Mouse (Mus musculus) MEL (cell line): ENCODE data around the gene C2cd4a. TPM values are rescaled to one million over a fixed set of nuclear protein-coding genes. Genes with fewer than 3 reads are reported as not detected.

Source experiments
- DNase-seq: peaks from one replicate; pipeline ENCODE4 v3.0.0; 2011; ENCODE audit warnings: low read depth, low spot score
- H3K27ac ChIP-seq: 2 replicates; pipeline ENCODE4 v1.5.1; 2012; ENCODE audit warnings: low read depth, mild to moderate bottlenecking, control low read depth, low read length, moderate library complexity; ENCODE audit not compliant: control insufficient read depth
- H3K27me3 ChIP-seq, 2 experiments: fragments of 150-350 bp in 1 of 2; sonication (generic) in 1 of 2; 2 replicates each; pipeline ENCODE4 v1.6.1; 2012; ENCODE audit warnings: low read length in 2 of 2, mild to moderate bottlenecking in 2 of 2, improper control_type of control experiment in 1 of 2, moderate library complexity in 1 of 2; ENCODE audit not compliant: insufficient read depth in 2 of 2, control insufficient read depth in 1 of 2
- H3K36me3 ChIP-seq, 2 experiments: 2 replicates each; pipeline ENCODE4 v1.6.1; 2012 to 2014; ENCODE audit warnings: low read length in 2 of 2, improper control_type of control experiment in 1 of 2, inconsistent platforms in 1 of 2, mild to moderate bottlenecking in 1 of 2; ENCODE audit not compliant: insufficient read depth in 2 of 2, control insufficient read depth in 1 of 2
- H3K4me1 ChIP-seq, 2 experiments: fragments of 150-350 bp in 1 of 2; sonication (generic) in 1 of 2; 2 replicates each; pipeline ENCODE4 v1.6.1; 2012; ENCODE audit warnings: low read length in 2 of 2, improper control_type of control experiment in 1 of 2, mild to moderate bottlenecking in 1 of 2; ENCODE audit not compliant: insufficient read depth in 2 of 2, control insufficient read depth in 1 of 2
- H3K4me3 ChIP-seq, 2 experiments: fragments of 150-350 bp in 1 of 2; sonication (generic) in 1 of 2; 2 replicates each; pipeline ENCODE4 v1.5.1; 2012; ENCODE audit warnings: low read depth in 2 of 2, low read length in 2 of 2, mild to moderate bottlenecking in 2 of 2, moderate library complexity in 2 of 2, control low read depth in 1 of 2, improper control_type of control experiment in 1 of 2; ENCODE audit not compliant: control insufficient read depth in 1 of 2, insufficient read depth in 1 of 2
- H3K79me2 ChIP-seq: 2 replicates; pipeline ENCODE4 v1.6.1; 2012; ENCODE audit warnings: mild to moderate bottlenecking, low read length, moderate library complexity; ENCODE audit not compliant: control insufficient read depth, poor library complexity, insufficient read depth
- H3K9ac ChIP-seq: 2 replicates; pipeline ENCODE4 v1.6.1; 2012; ENCODE audit warnings: low read depth, mild to moderate bottlenecking, control low read depth, low read length, moderate library complexity; ENCODE audit not compliant: control insufficient read depth, poor library complexity, severe bottlenecking
- H3K9me3 ChIP-seq: fragments of 150-350 bp; sonication (generic); replicated peaks from 2 replicates; pipeline ENCODE4 v1.6.1; 2012; ENCODE audit warnings: mild to moderate bottlenecking, low read length, improper control_type of control experiment, moderate library complexity; ENCODE audit not compliant: insufficient read depth
- BHLHE40 ChIP-seq: IDR thresholded peaks from 2 replicates; pipeline ENCODE4 v1.6.1; 2012; ENCODE audit warnings: low read depth, mild to moderate bottlenecking, inconsistent platforms, low read length, improper control_type of control experiment, borderline replicate concordance
- CHD1 ChIP-seq: IDR thresholded peaks from 2 replicates; pipeline ENCODE4 v1.6.1; 2012; ENCODE audit warnings: low read depth, mild to moderate bottlenecking, inconsistent platforms, low read length, improper control_type of control experiment
- CHD2 ChIP-seq: IDR thresholded peaks from 2 replicates; pipeline ENCODE4 v1.6.1; 2011; ENCODE audit warnings: low read length, improper control_type of control experiment
- CTCF ChIP-seq, 3 experiments: IDR thresholded peaks in 2 of 3; conservative IDR thresholded peaks in 1 of 3; 2 replicates each; pipeline ENCODE4 v1.5.1; 2011 to 2012; ENCODE audit warnings: low read length in 3 of 3, low read depth in 2 of 3, mild to moderate bottlenecking in 2 of 3, improper control_type of control experiment in 1 of 3, inconsistent platforms in 1 of 3, mixed read lengths in 1 of 3, moderate library complexity in 1 of 3; ENCODE audit not compliant: control insufficient read depth in 1 of 3, insufficient read depth in 1 of 3, poor library complexity in 1 of 3, severe bottlenecking in 1 of 3
- E2F4 ChIP-seq: IDR thresholded peaks from 2 replicates; pipeline ENCODE4 v1.6.1; 2011; ENCODE audit warnings: low read depth, low read length, improper control_type of control experiment, borderline replicate concordance
- ELF1 ChIP-seq: IDR thresholded peaks from 2 replicates; pipeline ENCODE4 v1.6.1; 2014; ENCODE audit warnings: low read depth, mild to moderate bottlenecking, inconsistent platforms, low read length, improper control_type of control experiment, moderate library complexity
- EP300 ChIP-seq, 2 experiments: IDR thresholded peaks; 2 replicates each; pipeline ENCODE4 v1.6.1; 2011; ENCODE audit warnings: improper control_type of control experiment in 2 of 2, low read length in 2 of 2, low read depth in 1 of 2, mild to moderate bottlenecking in 1 of 2
- ETS1 ChIP-seq: IDR thresholded peaks from 2 replicates; pipeline ENCODE4 v1.6.1; 2012; ENCODE audit warnings: low read depth, mild to moderate bottlenecking, inconsistent platforms, low read length, improper control_type of control experiment, moderate library complexity
- GABPA ChIP-seq: IDR thresholded peaks from 2 replicates; pipeline ENCODE4 v1.6.1; 2012; ENCODE audit warnings: low read depth, mild to moderate bottlenecking, inconsistent platforms, low read length, improper control_type of control experiment, moderate library complexity
- JUND ChIP-seq: IDR thresholded peaks from 2 replicates; pipeline ENCODE4 v1.6.1; 2011; ENCODE audit warnings: low read depth, mild to moderate bottlenecking, improper control_type of control experiment, low read length
- KAT2A ChIP-seq: conservative IDR thresholded peaks from 2 replicates; pipeline ENCODE4 v1.6.1; 2012; ENCODE audit warnings: low read depth, low read length, improper control_type of control experiment, inconsistent platforms
- MAFK ChIP-seq: IDR thresholded peaks from 2 replicates; pipeline ENCODE4 v1.6.1; 2011; ENCODE audit warnings: low read depth, mild to moderate bottlenecking, low read length, improper control_type of control experiment, borderline replicate concordance
- MAX ChIP-seq: IDR thresholded peaks from 2 replicates; pipeline ENCODE4 v1.6.1; 2011; ENCODE audit warnings: low read length, improper control_type of control experiment
- MAZ ChIP-seq: IDR thresholded peaks from 2 replicates; pipeline ENCODE4 v1.6.1; 2012; ENCODE audit warnings: low read depth, mild to moderate bottlenecking, inconsistent platforms, low read length, improper control_type of control experiment
- MXI1 ChIP-seq: IDR thresholded peaks from 2 replicates; pipeline ENCODE4 v1.6.1; 2011; ENCODE audit warnings: mild to moderate bottlenecking, low read depth, low read length, improper control_type of control experiment
- MYC ChIP-seq: IDR thresholded peaks from 2 replicates; pipeline ENCODE4 v1.6.1; 2011; ENCODE audit warnings: low read depth, mild to moderate bottlenecking, low read length, improper control_type of control experiment, moderate library complexity
- NELFE ChIP-seq: IDR thresholded peaks from 2 replicates; pipeline ENCODE4 v1.6.1; 2011; ENCODE audit warnings: low read depth, low read length, improper control_type of control experiment
- POLR2A ChIP-seq, 2 experiments: IDR thresholded peaks; 2 replicates each; pipeline ENCODE4 v1.6.1; 2011 to 2012; ENCODE audit warnings: low read length in 2 of 2, mild to moderate bottlenecking in 2 of 2, control low read depth in 1 of 2, improper control_type of control experiment in 1 of 2, low read depth in 1 of 2, moderate library complexity in 1 of 2; ENCODE audit not compliant: control insufficient read depth in 1 of 2, insufficient read depth in 1 of 2, poor library complexity in 1 of 2
- POLR2AphosphoS5 ChIP-seq: IDR thresholded peaks from 2 replicates; pipeline ENCODE4 v1.6.1; 2012; ENCODE audit warnings: low read depth, borderline replicate concordance, mild to moderate bottlenecking, inconsistent platforms, low read length, moderate library complexity, mixed read lengths
- RCOR1 ChIP-seq: IDR thresholded peaks from 2 replicates; pipeline ENCODE4 v1.6.1; 2012; ENCODE audit warnings: low read depth, mild to moderate bottlenecking, inconsistent platforms, low read length, improper control_type of control experiment
- SIN3A ChIP-seq: IDR thresholded peaks from 2 replicates; pipeline ENCODE4 v1.6.1; 2012; ENCODE audit warnings: low read length, improper control_type of control experiment, inconsistent platforms
- SMC3 ChIP-seq: IDR thresholded peaks from 2 replicates; pipeline ENCODE4 v1.6.1; 2011; ENCODE audit warnings: low read depth, low read length, improper control_type of control experiment
- TAL1 ChIP-seq: IDR thresholded peaks from 2 replicates; pipeline ENCODE4 v1.6.1; 2012; ENCODE audit warnings: mild to moderate bottlenecking, inconsistent platforms, low read length, moderate library complexity, mixed read lengths
- TBP ChIP-seq: IDR thresholded peaks from 2 replicates; pipeline ENCODE4 v1.8.0; 2011; ENCODE audit warnings: low read depth, low read length, improper control_type of control experiment
- TCF12 ChIP-seq: IDR thresholded peaks from 2 replicates; pipeline ENCODE4 v1.6.1; 2014; ENCODE audit warnings: low read depth, mild to moderate bottlenecking, inconsistent platforms, low read length, improper control_type of control experiment, moderate library complexity
- USF2 ChIP-seq, 2 experiments: IDR thresholded peaks; 2 replicates each; pipeline ENCODE4 v1.6.1; 2011 to 2012; ENCODE audit warnings: improper control_type of control experiment in 2 of 2, low read length in 2 of 2, borderline replicate concordance in 1 of 2, inconsistent platforms in 1 of 2, low read depth in 1 of 2, mild to moderate bottlenecking in 1 of 2; ENCODE audit not compliant: insufficient read depth in 1 of 2
- ZC3H11A ChIP-seq: IDR thresholded peaks from 2 replicates; pipeline ENCODE4 v1.6.1; 2012; ENCODE audit warnings: low read depth, mild to moderate bottlenecking, inconsistent platforms, low read length, improper control_type of control experiment
- ZKSCAN1 ChIP-seq: IDR thresholded peaks from 2 replicates; pipeline ENCODE4 v1.6.1; 2012; ENCODE audit warnings: low read depth, mild to moderate bottlenecking, inconsistent platforms, low read length, improper control_type of control experiment, moderate library complexity
- polyA plus RNA-seq, 2 experiments: library from polyadenylated mRNA; stranded (reverse) in 1 of 2; unstranded in 1 of 2; fragments of >175 nt in 1 of 2; fragments of >200 nt in 1 of 2; gene quantifications; 2 replicates each; pipeline versions ENCODE4 v1.2.1 to v1.2.4; 2012; ENCODE audit warnings: low replicate concordance in 2 of 2, low read depth in 1 of 2; ENCODE audit not compliant: insufficient read length in 2 of 2, insufficient read depth in 1 of 2, missing spikeins in 1 of 2
- total RNA-seq: library from RNA; depleted of rRNA; stranded (reverse); fragments of 300-350 nt; gene quantifications from 2 replicates; pipeline ENCODE4 v1.2.3, GENCODE M21; 2012; rRNA removed

C2cd4a gene
- not detected in 2 replicates for total RNA-seq
- polyA plus RNA-seq: not detected

DNA sequence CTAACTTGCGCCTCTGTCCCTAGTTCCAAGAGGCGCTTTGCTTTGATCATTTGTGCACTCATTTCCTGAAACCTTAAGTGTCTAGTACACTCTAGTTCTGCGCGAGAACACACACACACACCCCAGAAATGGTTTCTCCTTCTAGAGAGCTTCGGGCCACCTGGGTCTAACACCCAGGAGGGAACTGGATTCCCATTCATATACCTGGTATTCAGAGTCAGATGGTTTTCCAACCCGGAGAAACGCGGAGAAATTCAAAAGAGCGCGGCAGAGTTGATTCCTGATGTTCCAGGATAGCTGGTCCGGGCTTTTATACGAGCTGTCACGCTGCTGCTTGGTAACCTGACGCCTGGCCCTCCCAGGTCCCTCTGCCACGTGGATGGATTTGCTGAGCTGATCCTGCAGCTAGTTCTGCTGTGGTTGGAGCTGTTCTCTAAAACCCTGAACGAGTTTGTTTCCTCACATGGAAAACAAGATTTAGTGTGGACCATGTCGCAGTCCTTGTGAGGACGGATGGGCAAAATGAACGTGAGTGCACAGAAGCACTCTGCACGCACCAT, at the start of gene C2cd4a:
TSS of gene C2cd4a (minus strand) at position 285 of the 560 bp plus-strand sequence.
- no peak for TF ChIP-seq CHD2
- TF ChIP-seq TBP: no peak
- no peak for TF ChIP-seq CTCF (IDR thresholded peaks at IDR 0.05 in 2 of 3, conservative IDR thresholded peaks at IDR 0.05 in 1 of 3; ENCODE audit: control insufficient read depth in 1 of 3, insufficient read depth in 1 of 3, low read depth in 2 of 3, low read length in 3 of 3, poor library complexity in 1 of 3, severe bottlenecking in 1 of 3)
- TF ChIP-seq JUND: no peak
- no peak for TF ChIP-seq USF2 (IDR thresholded peaks at IDR 0.05; ENCODE audit: borderline replicate concordance in 1 of 2, insufficient read depth in 1 of 2, low read depth in 1 of 2, low read length in 2 of 2)
- no peak for TF ChIP-seq POLR2A (IDR thresholded peaks at IDR 0.05; ENCODE audit: control insufficient read depth in 1 of 2, insufficient read depth in 1 of 2, low read depth in 1 of 2, low read length in 2 of 2, poor library complexity in 1 of 2)
- Histone ChIP-seq H3K9ac (no peak within 1 kb of the TSS), H3K36me3 (no peaks in the 10 kb centered on the region), H3K79me2 (no peaks in the 10 kb centered on the region), H3K4me3 (no peak within 1 kb of the TSS), H3K9me3 (no peaks in the 10 kb centered on the region), H3K4me1 (no peaks in the 10 kb centered on the region), H3K27ac (no peak within 1 kb of the TSS), H3K27me3 (no peaks in the 10 kb centered on the region)
- DNase-seq: no peak

DNA sequence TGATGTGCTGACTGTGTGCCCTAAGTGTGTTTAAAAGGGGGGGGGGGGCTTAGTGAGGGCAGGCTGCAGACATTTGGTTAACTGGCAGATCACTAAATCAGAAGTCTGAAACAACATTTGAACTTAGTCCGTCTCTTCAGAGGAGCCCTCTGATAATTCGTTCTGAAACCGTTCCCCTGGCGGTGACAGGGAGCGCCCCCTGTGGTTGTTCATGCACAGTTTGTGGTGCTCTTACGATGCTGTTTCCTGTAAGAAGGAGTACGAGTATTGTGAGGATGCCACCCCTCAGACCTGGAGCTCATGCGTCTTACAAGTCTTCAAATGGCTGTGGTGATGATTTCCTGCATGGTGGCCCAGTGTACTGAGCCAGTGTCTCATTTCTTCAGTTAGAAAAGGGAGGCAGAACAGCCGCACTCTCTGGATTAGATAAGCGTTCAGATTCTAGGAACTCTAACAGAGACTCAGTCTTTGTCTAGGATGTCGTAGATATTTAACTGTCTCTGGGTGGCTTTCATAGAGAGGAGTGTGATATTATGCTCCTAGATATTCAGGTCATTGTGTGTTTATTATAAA, 46.2 kb upstream of the C2cd4a start:
- Histone ChIP-seq H3K4me1 (peaks cover 27 to 34% of the 10 kb centered on the region in 2 experiments), H3K9me3 (no peaks in the 10 kb centered on the region), H3K27ac (peak overlapping the region; percentile 99), H3K27me3 (no peaks in the 10 kb centered on the region), H3K79me2 (no peaks in the 10 kb centered on the region), H3K4me3 (peak overlapping the region; percentile 39 to 49), H3K36me3 (peaks cover 0 to 44% of the 10 kb centered on the region in 2 experiments; a peak in 3 of 4 replicates), H3K9ac (peak overlapping the region; percentile 75)
- DNase-seq: peak; percentile 88
- TF ChIP-seq GABPA (no peak), ZKSCAN1 (no peak), SMC3 (no peak), ETS1 (peak; percentile 72), CTCF (IDR thresholded peaks at IDR 0.05 in 2 of 3, conservative IDR thresholded peaks at IDR 0.05 in 1 of 3; ENCODE audit: control insufficient read depth in 1 of 3, insufficient read depth in 1 of 3, low read depth in 2 of 3, low read length in 3 of 3, poor library complexity in 1 of 3, severe bottlenecking in 1 of 3) (peak; percentile 50 to 75 (median 66); a peak in 5 of 6 replicates), CHD2 (no peak), SIN3A (peak; percentile 77), MAFK (no peak), TBP (peak; percentile 88; the same call in 1 of the 2 replicates), KAT2A (no peak), TCF12 (peak; percentile 69; the same call in 1 of the 2 replicates), CHD1 (no peak), JUND (no peak), MAZ (no peak), MAX (peak; percentile 31; the same call in 1 of the 2 replicates), MYC (no peak; the same call in 1 of the 2 replicates), TAL1 (peak; percentile 77), EP300 (IDR thresholded peaks at IDR 0.05; ENCODE audit: low read depth in 1 of 2, low read length in 2 of 2) (peak; percentile 82 to 95; a peak in 3 of 4 replicates), ZC3H11A (no peak), POLR2A (IDR thresholded peaks at IDR 0.05; ENCODE audit: control insufficient read depth in 1 of 2, insufficient read depth in 1 of 2, low read depth in 1 of 2, low read length in 2 of 2, poor library complexity in 1 of 2) (peak in 1 of 2 experiments; percentile 45; a peak in 1 of 4 replicates), POLR2AphosphoS5 (no peak), NELFE (no peak), ELF1 (no peak), MXI1 (no peak), BHLHE40 (0 out of 2 replicates have a peak, but pooled peaks have one; percentile 44), RCOR1 (peak; percentile 65), E2F4 (0 out of 2 replicates have a peak, but pooled peaks have one; percentile 17)
